Mouse (Mus musculus) stomach, postnatal 0 days (tissue): Measurements from ENCODE around the gene Zbtb20. TPM values are rescaled to one million over a fixed set of nuclear protein-coding genes. Genes with fewer than 3 reads are reported as not detected.

Experiments
- ATAC-seq: fragments of 200-750 bp; cut with Nextera tagmentation; 2 replicates; pipeline ENCODE4 v1.8.0; 2017; ENCODE audit not compliant: low FRiP score, low TSS enrichment
- DNase-seq: peaks from one replicate; pipeline ENCODE4 v3.0.0-alpha.2; 2016; ENCODE audit warnings: low spot score
- H3K27ac ChIP-seq: fragments of 300-500 bp; sonication (generic); replicated peaks from 2 replicates; pipeline ENCODE4 v1.5.1; 2014; ENCODE audit warnings: mild to moderate bottlenecking, control low read depth
- H3K27me3 ChIP-seq: fragments of 300-500 bp; sonication (generic); 2 replicates; pipeline ENCODE4 v1.6.1; 2014; ENCODE audit warnings: low read length; ENCODE audit not compliant: control insufficient read depth, insufficient read depth
- H3K36me3 ChIP-seq: fragments of 300-500 bp; sonication (generic); 2 replicates; pipeline ENCODE4 v1.6.1; 2014; ENCODE audit warnings: low read length, mixed read lengths; ENCODE audit not compliant: control insufficient read depth, insufficient read depth
- H3K4me1 ChIP-seq: fragments of 300-500 bp; sonication (generic); replicated peaks from 2 replicates; pipeline ENCODE4 v1.6.1; 2014; ENCODE audit warnings: antibody characterized with exemption; ENCODE audit not compliant: control insufficient read depth, insufficient read depth
- H3K4me2 ChIP-seq: fragments of 300-500 bp; sonication (generic); replicated peaks from 2 replicates; pipeline ENCODE4 v1.6.1; 2014; ENCODE audit warnings: low read depth, mild to moderate bottlenecking, control low read depth, moderate library complexity
- H3K4me3 ChIP-seq: fragments of 300-500 bp; sonication (generic); 2 replicates; pipeline ENCODE4 v1.5.1; 2014; ENCODE audit warnings: low read depth, low read length, control low read depth
- H3K9ac ChIP-seq: fragments of 300-500 bp; sonication (generic); 2 replicates; pipeline ENCODE4 v1.6.1; 2014; ENCODE audit warnings: mild to moderate bottlenecking, low read length, control low read depth, mixed read lengths
- H3K9me3 ChIP-seq: fragments of 300-500 bp; sonication (generic); 2 replicates; pipeline ENCODE4 v1.6.1; 2016; ENCODE audit warnings: low read length; ENCODE audit not compliant: control insufficient read depth
- CTCF ChIP-seq: IDR thresholded peaks from 2 replicates; pipeline ENCODE4 v1.5.1; 2016; ENCODE audit warnings: antibody characterized with exemption, low read depth, mild to moderate bottlenecking, moderate library complexity
- EP300 ChIP-seq: optimal IDR thresholded peaks from 2 replicates; pipeline ENCODE3; 2016; ENCODE audit warnings: antibody characterized with exemption
- WGBS: fragments of 180-500 bp; shearing (Covaris S2); extraction: QIAGEN DNeasy Blood & Tissue Kit; methylation state at CpG from one replicate; pipeline ENCODE4 v1.1.7; 2014; 5-methylcytosine and 5-hydroxymethylcytosine counted together
- polyA plus RNA-seq: library from polyadenylated mRNA; unstranded; fragments of >200 nt; fragmentation: Nextera tagmentation; extraction: Ambion mirVana; gene quantifications from 2 replicates; pipeline ENCODE4 v1.2.1, GENCODE M21; 2015

Zbtb20 gene
- polyA plus RNA-seq, 1 experiment from 2014 or later, result 15.7 TPM

DNA sequence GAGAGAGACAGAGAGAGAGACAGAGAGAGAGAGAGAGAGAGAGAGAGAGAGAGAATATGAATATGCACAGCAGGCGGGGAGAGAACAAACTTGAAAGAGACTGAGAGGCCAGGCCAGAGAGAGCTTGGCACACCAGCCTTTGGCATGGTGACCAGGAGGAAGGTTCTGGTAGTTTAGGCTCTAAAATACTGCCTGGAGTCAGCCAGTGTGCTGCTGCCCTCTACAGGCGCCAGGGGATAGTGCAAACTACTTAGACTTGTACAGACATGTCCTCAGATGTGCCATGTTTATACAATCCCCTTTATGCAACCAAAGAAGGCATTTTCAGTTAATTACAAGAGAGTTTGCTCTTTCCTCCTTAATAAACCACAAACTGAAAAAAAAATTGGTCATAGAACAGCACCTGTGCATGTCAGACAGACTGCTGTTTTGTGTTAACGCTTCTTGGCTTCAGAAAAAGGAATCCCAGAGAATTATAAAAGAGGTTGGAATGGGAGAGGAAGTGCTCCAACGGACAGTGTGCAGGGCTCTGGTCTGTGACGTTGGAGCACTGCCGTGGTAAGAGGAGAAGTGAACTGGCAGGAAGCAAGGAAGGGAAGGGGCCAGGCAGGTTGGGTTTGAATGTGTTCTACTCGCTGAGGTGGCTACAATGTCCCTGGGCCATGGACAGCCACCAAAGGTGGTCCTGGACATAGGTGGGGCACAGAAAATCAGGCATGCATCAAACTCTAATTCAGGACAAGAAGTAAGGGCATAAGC is 698.5 kb downstream of the Zbtb20 start:
- Histone ChIP-seq H3K4me1 (peaks cover 3% of the 10 kb centered on the region; the same call in 1 of the 2 replicates), H3K4me3 (no peak overlapping the region), H3K9ac (no peak overlapping the region), H3K27me3 (no peaks in the 10 kb centered on the region), H3K9me3 (no peaks in the 10 kb centered on the region), H3K36me3 (no peaks in the 10 kb centered on the region), H3K27ac (peak overlapping the region; percentile 65), H3K4me2 (no peak overlapping the region)
- TF ChIP-seq CTCF (peak; percentile 95), EP300 (no peak)
- WGBS, result 37% methylated on average over 7 of the region's 7 CpGs
- peak; percentile 82 for DNase-seq
- ATAC-seq, result peak; percentile 89

DNA sequence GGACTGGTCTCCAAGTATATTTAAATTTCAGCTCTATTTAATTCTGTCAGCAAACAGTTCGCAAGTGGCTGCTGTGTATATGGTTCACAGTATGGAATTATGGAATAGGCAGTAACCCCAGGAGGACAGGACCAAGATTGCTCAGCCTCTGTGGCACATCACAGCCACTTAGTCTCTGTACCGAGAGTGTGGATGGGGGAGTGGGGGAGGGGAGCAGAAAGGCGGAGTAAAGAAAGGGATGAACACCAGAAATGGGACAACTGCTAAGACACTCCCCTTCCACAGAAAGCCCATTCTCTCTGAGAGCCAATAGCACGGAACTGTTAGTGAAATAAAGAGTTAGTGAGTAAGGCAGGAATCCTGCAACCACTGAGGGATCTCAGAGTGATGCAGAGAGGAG is 699.4 kb downstream of the Zbtb20 start:
- Histone ChIP-seq H3K4me1 (peaks cover 3% of the 10 kb centered on the region; the same call in 1 of the 2 replicates), H3K27ac (no peak overlapping the region), H3K4me3 (no peak overlapping the region), H3K9ac (no peak overlapping the region), H3K36me3 (no peaks in the 10 kb centered on the region), H3K4me2 (no peak overlapping the region), H3K9me3 (no peaks in the 10 kb centered on the region), H3K27me3 (no peaks in the 10 kb centered on the region)
- 56% methylated on average over 4 of the region's 4 CpGs for WGBS
- no peak for ATAC-seq
- TF ChIP-seq CTCF (no peak), EP300 (no peak)
- no peak for DNase-seq

DNA sequence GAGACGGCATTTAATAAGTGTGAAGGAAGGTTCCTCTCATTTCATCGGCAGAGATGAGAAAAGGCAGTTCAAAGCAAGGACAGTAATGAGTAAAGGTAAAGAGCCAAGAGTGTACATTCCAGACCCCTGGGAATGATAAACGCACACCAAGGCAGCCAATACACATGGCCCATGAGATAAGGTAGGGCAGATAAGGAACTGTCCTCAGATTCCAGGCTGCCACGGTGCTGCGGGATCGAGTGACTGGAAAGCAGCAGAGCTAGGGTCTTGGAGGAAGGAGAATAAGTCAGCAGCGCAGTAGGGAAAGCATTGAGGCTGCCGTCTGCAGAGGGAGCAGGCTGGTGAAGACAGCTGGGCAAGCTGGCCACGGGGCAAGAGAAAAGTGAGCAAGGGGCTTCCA is 699.8 kb downstream of the Zbtb20 start:
- DNase-seq, result no peak
- 51% methylated on average over 9 of the region's 9 CpGs for WGBS
- no peak overlapping the region for H3K4me2 ChIP-seq
- H3K9ac ChIP-seq, result no peak overlapping the region
- H3K9me3 ChIP-seq, result no peaks in the 10 kb centered on the region
- ATAC-seq, result no peak
- no peaks in the 10 kb centered on the region for H3K36me3 ChIP-seq
- no peak overlapping the region for H3K4me3 ChIP-seq
- H3K27me3 ChIP-seq, result no peaks in the 10 kb centered on the region
- peaks cover 3% of the 10 kb centered on the region; the same call in 1 of the 2 replicates for H3K4me1 ChIP-seq
- TF ChIP-seq EP300 (no peak), CTCF (no peak)
- no peak overlapping the region for H3K27ac ChIP-seq

DNA sequence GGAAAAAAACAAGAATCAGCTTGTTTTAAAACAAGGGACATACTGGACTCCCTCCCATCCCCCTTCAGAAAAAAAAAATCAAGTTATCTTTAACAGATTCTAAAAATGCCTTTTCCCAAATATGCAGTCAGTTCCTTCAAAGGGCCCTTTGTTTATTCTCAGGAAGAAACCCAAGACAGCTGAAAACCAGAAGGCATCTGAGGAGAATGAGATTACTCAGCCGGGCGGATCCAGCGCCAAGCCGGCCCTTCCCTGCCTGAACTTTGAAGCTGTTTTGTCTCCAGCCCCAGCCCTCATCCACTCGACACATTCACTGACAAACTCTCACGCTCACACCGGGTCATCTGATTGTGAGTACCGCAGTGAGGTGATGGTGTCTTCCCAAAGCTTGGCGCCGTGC is 701.7 kb downstream of the Zbtb20 start:
- no peaks in the 10 kb centered on the region for H3K27me3 ChIP-seq
- peak; percentile 59; the same call in 1 of the 2 replicates for ATAC-seq
- no peaks in the 10 kb centered on the region for H3K36me3 ChIP-seq
- H3K4me1 ChIP-seq, result peaks cover 3% of the 10 kb centered on the region; the same call in 1 of the 2 replicates
- H3K9ac ChIP-seq, result no peak overlapping the region
- DNase-seq, result peak; percentile 30
- no peak overlapping the region for H3K4me3 ChIP-seq
- no peaks in the 10 kb centered on the region for H3K9me3 ChIP-seq
- H3K4me2 ChIP-seq, result no peak overlapping the region
- TF ChIP-seq EP300, result no peak
- no peak for TF ChIP-seq CTCF
- H3K27ac ChIP-seq, result peak overlapping the region; percentile 66
- WGBS, result 12% methylated on average over 10 of the region's 10 CpGs

DNA sequence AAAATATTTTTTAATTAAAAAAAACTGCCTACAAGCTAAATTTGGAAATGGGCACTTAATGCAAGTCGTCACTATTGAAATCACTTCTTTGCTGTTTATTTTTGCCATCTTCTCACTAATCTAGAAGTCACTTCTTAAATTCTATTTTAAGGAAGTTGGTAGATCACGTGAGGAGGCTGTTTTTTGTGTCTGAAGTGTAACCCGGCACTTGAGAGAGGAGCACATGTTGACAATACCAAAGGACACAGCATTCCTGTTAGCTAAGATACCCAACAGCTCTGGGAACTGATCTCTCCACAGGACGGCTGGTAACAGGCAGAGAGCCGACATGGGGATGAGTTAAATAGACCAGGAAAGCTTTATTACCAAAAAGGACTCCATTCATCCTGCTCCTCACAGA is 702.7 kb downstream of the Zbtb20 start:
- Histone ChIP-seq H3K36me3 (no peaks in the 10 kb centered on the region), H3K4me3 (no peak overlapping the region), H3K4me2 (no peak overlapping the region), H3K27ac (no peak overlapping the region), H3K9ac (no peak overlapping the region), H3K4me1 (peaks cover 3% of the 10 kb centered on the region; the same call in 1 of the 2 replicates), H3K9me3 (no peaks in the 10 kb centered on the region), H3K27me3 (no peaks in the 10 kb centered on the region)
- DNase-seq, result no peak
- ATAC-seq, result no peak
- 65% methylated on average over 5 of the region's 5 CpGs for WGBS
- TF ChIP-seq EP300, result no peak
- TF ChIP-seq CTCF, result no peak

DNA sequence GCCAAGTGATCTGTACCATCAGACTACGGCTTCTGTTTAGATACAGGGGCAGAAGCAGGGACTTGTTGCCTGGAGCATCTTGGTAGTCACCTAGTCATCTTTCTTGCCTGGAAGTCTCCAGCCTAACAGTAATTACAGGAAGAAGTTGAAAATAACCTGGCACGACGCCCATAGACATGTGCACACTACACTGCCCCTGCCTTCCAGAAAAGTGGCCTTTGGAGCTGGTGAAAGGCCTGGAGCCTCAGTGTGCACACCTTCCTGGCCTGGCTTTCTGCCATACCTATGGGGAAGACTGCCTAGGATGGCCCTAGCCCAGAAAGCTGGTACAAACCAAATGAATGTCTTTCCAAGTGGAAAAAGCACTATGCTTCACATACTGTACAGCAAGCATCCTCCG is 703.4 kb downstream of the Zbtb20 start:
- Histone ChIP-seq H3K9ac (no peak overlapping the region), H3K27ac (no peak overlapping the region), H3K4me3 (no peak overlapping the region), H3K4me2 (no peak overlapping the region), H3K36me3 (no peaks in the 10 kb centered on the region), H3K4me1 (peaks cover 3% of the 10 kb centered on the region; the same call in 1 of the 2 replicates), H3K9me3 (no peaks in the 10 kb centered on the region), H3K27me3 (no peaks in the 10 kb centered on the region)
- DNase-seq, result no peak
- no peak for ATAC-seq
- TF ChIP-seq CTCF (no peak), EP300 (no peak)
- WGBS, result 90% methylated on average over 4 of the region's 4 CpGs
